Mouse (Mus musculus): Measurements from ENCODE around the gene Shc1.

Shc1 gene

DNA sequence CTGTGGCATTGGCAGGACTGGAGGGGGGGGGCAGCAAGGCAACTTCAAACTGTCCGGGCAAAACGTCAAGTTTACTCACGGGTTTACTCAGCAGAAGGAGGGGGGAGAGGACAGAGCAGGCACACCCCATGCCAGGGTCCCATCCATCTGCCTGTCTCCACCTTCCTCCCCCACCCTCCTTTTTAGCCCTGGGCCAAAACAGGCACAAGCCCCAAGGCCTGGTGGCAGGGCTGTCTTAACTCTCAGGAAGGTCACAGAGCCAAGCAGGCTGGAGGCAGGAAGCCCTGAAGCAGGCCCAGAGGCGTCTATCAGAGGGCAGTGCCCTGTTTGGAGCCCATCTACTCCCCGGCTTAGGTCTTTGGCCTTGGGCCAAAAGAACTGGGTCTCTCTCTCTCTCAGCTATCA, 28.1 kb upstream of the Shc1 start:
- in situ Hi-C loops (cut with MseI, MboI), result no loop called here

DNA sequence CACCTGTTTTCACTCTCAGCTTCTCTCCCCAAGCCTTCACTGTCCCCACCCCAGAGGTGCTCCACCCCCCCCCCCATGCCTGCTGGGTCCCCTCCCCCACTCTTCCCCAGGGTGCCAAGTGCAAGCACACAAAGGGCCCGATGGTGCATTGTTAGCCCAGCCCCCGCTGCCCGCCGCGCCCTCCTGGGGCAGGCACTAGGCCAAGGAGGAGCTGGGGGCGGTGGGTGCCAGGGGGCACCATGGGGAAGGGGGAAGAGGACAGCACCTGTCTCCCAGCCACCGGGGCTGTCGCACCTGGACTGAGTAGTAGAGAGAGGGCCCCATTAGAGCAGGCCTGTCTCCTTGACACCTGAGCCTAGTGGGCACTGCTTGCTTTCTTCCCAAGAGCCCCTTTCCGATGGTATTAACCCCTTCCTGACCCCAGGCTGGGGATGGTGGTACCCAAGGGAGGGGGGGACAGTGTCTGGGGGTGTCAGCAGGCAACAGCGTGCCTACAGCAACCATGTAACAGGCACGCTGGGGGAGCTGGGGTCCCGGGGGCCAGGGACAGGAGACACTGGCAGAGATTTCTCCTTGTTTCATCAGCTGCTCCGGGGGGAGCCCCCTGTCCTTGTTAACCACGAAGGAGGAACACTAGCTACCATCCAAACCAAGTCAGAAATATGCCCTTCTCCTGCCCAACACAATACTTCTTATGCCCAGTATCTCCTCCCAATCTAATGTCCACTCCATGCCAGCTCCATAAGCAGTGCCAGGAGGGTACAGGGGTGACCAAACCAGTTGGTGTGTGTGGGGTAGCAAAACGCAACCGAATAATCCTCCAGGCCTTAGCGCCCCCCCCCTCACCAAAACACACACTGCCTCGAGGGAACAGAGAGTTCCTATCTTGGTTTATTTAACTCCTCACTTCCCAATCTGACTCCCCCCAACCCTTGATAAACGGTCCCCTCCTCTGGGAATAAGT, 27.3 kb upstream of the Shc1 start:
- in situ Hi-C loops (cut with MseI, MboI), result no loop called here

- in situ Hi-C loops (cut with MseI, MboI), result no loop called here
Measured at GRCm38 (mm10) chr3:89391663-89392511, 26.4 kb upstream of the Shc1 start.

- in situ Hi-C loops (cut with MseI, MboI), result no loop called here
Measured at GRCm38 (mm10) chr3:89392871-89393311, 25.4 kb upstream of the Shc1 start.

DNA sequence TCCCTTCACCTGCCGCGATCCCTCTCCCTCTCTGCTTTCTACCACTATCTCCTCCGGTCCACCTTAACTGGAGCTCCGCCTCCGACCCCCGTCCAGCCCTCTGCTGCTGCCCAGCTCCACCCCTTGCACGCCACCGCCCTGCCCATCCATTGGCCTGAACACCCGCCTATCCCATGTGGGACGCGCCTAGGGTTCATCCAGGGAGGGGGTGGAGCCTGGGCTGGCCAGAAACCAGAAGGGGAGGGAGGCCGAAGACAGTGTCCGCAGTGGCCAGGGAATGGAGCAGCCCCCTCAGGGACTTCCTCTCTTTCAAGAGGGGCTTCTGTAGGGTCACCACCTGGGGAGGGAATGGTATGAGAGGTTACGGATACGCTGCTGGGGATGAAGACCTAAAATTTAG, 24.6 kb upstream of the Shc1 start:
- in situ Hi-C loops (cut with MseI, MboI), result no loop called here

DNA sequence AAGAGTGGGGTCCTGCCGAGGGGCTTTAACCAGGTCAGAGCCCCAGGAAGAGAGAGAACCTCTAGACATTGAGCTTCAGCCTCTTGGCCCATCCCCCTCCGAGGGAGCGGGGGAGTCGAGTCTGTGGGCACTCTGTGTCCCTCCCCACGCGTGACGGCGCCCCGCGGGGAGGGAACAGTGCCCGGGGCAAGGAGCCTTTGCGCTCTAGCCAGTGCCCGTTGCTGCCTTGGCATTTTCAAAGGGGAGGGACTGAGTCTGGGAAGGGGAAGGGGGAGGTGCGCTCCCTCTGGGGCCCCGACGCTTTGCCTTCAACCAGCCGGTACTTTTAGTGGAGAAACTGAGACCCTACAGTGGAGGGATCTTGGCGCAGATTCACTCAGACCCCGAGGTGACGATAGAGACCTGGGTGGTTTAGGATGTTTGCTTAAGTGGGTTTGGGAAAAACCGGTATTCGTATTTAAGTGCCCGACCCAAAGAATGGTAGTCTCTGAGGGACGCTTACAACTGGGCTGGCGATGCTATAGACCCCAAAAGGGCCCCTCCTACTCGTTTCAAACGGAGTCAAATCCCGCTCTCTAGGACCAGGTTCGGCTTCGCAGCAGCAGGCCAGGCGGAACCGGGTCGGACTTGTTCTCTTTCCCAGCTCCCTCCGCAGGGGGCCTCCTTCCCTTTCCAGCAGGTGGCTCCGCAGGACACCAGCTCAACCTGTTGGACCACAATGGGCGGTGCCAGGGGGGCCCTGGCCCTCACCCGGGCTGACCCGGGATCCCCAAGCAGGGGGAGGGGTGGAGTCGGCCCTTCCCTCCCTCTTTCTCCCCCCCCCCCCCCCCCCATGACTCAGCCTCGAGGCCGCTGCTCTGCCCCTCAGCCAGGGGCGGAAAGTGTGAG, 24.0 kb upstream of the Shc1 start, which contains the start of gene Zbtb7b:
Gene Zbtb7b (minus strand): TSS at position 771 of the 888 bp plus-strand sequence.
- in situ Hi-C loops (cut with MseI, MboI), result no loop called here

GRCm38 (mm10) chr3:89394894-89395256, 23.4 kb upstream of the Shc1 start:
- in situ Hi-C loops (cut with MseI, MboI), result no loop called here

- in situ Hi-C loops (cut with MseI, MboI), result no loop called here
Measured at GRCm38 (mm10) chr3:89395419-89395805, 22.8 kb upstream of the Shc1 start.

- in situ Hi-C loops (cut with MseI, MboI), result no loop called here
Measured at GRCm38 (mm10) chr3:89395806-89396653, 22.2 kb upstream of the Shc1 start.

- in situ Hi-C loops (cut with MseI, MboI), result no loop called here
Measured at GRCm38 (mm10) chr3:89396654-89397005, 21.6 kb upstream of the Shc1 start.

DNA sequence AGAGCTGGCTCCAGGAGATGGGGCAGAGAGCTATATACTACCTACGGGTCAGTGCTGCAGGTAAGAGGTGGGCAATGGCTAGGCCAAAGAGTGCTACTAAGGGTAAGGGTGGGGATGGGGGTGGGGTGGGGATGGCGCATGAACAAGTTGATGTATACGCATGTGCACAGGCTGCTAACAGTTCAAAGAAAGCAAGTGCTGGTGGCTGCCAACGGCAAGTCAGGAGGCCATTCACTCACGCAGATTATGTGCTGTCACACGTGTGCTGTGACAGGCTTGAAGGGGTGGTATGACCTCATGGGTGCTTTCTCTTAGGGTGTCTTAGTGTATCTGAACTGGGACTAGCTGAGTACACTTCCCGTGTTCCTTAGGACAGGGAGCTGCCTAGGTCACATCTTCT, 16.9 kb upstream of the Shc1 start:
- in situ Hi-C loops (cut with MseI, MboI), result no loop called here

GRCm38 (mm10) chr3:89402693-89403092, 15.6 kb upstream of the Shc1 start, which contains the start of gene Lenep:
Gene Lenep, minus strand, starts transcription at chr3:89402793.
- in situ Hi-C loops (cut with MseI, MboI), result no loop called here

DNA sequence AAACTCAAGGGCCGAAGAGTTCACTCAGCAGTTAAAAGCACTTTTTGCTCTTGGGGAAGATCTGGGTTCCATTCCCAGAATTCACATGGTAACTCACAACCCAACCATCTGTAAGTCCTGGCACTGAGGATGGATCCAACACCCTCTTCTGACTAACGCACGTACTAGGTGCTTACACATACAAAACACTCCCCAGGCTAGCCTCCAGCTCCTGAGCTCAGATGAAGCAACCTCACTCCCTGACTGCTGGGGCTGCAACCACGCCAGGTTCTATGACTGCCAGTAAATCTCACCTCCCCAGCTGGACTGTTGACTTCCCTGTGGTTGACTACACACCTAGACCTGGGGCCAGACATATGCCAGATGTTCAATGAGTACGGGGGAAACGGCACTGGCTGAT, 11.4 kb upstream of the Shc1 start:
- in situ Hi-C loops (cut with MseI, MboI), result no loop called here

GRCm38 (mm10) chr3:89408448-89408847, 9.8 kb upstream of the Shc1 start:
- in situ Hi-C loops (cut with MseI, MboI), result no loop called here

DNA sequence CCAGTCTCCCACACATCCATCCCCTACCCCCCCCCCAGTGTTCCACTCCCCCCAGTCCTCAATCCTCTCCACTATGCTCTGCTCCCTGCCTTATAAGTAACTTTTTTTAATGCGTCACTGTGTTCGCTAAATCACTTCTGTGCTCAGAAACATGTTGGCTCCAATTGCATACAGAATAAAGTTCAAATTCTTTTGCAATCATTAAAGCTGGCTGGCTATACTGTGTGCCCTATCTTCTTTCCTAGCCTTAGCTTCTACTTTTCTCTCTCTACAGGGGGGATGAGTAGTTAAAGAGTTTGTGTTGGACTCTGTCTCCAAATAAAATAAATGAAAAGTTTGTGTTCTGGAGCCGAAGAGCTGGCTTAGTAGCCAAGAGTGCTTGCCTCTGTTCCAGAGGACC, 8.5 kb upstream of the Shc1 start:
- in situ Hi-C loops (cut with MseI, MboI), result no loop called here

DNA sequence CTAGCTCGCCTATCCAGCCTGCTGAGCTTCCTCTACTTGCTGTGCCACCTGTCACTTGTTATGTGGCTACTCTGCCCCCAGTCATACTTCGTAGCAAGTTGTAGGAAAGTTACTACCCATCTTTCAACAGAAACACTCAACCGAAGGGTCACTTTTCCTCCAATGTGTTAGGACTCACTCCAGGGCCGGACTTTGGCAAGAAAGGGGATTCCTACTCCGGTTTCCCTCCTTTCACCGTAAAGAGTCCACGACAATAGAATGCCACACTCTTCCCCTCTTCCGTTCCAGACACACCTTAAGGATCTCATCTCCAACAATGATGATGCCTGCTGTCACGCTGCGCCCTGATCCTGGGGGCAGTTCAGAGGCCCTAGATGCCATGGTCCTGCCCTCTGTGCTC, 7.4 kb upstream of the Shc1 start:
- in situ Hi-C loops (cut with MseI, MboI), result no loop called here

DNA sequence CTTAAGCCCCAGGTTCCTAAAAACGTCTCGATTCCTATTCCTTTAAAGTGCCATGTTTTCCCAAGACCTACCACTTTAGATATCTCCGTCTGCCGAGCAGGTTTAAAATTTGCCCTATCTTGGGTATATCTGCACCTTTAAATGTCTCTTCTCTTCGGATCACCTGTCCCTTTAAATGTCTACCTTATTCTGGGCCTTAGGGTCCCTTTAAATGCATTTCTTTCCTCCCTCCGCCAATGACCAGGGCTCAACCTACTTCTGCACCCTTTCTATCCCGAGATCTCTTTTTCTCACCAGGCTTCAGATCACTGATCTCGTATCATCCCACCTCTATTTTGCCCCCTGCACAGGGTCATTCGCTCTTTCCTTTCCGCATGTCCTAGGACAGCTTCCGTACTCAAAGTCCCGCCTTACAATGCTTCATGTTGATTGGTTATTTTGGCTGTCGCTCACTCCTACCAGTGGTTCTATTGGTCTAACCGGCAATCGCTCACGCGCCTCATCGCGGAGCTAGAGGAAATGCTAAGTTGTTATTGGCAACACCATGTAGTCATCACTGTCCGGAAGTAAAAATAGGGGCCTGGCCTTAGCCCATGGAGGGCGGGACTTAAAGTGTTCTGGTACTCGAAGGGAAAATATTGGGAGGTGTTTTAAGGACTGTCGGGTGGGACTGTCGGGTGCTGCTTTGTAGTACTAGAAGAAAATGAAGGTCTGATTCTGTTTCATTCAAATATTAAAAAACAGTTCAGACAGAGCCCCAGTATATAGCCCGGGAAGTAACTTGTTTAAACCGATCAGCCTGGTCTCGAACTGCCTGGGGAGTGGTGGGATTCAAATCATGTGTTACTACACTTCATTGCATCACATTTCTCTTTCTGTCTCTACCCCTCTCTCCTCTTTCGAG, 6.5 kb upstream of the Shc1 start, which contains the start of gene Flad1:
Gene Flad1 (minus strand): TSS at position 381 of the 904 bp plus-strand sequence.
- in situ Hi-C loops (cut with MseI, MboI), result no loop called here

DNA sequence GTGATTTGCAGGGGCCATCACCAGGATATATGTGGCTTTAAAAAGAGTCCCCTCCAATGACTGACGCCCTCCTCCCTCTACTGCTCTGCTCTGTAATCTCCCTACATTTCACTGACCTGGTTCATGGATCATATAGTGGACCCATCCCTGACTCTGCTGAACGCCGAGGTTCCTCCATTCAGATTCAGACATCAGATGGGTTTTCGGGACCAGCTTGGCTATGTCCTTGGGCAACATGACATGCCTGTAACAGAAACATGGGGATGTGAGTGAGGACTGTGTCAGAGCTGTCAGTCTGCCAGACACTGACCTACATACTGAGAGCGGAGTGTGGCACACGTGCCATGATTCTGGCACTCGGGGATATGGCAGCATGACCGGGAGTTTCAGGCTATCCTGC, 2.1 kb upstream of the Shc1 start:
- in situ Hi-C loops (cut with MseI, MboI), result no loop called here

DNA sequence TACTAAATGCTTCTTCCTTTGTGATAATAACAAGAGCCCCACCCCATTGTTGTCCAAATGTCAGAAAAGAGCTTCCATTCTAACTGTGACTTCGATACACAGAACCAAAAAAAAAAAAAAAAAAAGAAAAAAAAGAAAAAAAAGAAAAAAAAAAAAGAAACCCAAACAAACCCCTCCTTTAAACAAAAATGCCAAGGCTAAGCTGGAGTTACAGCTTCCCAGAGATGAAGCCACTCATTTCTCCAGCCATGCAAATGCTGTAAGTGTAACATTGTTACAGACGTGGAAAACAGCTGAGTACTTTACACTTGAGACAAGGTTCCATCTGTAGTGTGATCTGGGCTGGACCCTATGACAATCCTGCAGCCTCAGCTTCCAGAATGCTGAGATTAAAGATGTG, 1.1 kb upstream of the Shc1 start:
- in situ Hi-C loops (cut with MseI, MboI), result no loop called here

GRCm38 (mm10) chr3:89417840-89418169, 438 bp upstream of the Shc1 start:
- in situ Hi-C loops (cut with MseI, MboI), result no loop called here

All from mouse trophoblast stem cell (cell line).